Mouse (Mus musculus) limb, embryonic 14.5 days (tissue): ENCODE data around the gene Upb1. TPM values are rescaled to one million over a fixed set of nuclear protein-coding genes. Genes with fewer than 3 reads are reported as not detected.

Experiments used
- ATAC-seq: fragments of 200-750 bp; cut with Nextera tagmentation; 2 replicates; pipeline ENCODE4 v1.8.0; 2017; ENCODE audit warnings: low read depth, moderate number of reproducible peaks, moderate TSS enrichment; ENCODE audit not compliant: low FRiP score
- DNase-seq: peaks from one replicate; pipeline ENCODE4 v3.0.0-alpha.2; 2015; ENCODE audit warnings: low spot score
- H3K27ac ChIP-seq: fragments of 300-500 bp; sonication (generic); replicated peaks from 2 replicates; pipeline ENCODE4 v1.5.1; 2014; ENCODE audit warnings: low read depth, mild to moderate bottlenecking, low read length, moderate library complexity, mixed read lengths
- H3K27me3 ChIP-seq: fragments of 300-500 bp; sonication (generic); 2 replicates; pipeline ENCODE4 v1.6.1; 2014; ENCODE audit warnings: low read length, mixed read lengths; ENCODE audit not compliant: control insufficient read depth, insufficient read depth
- H3K36me3 ChIP-seq: fragments of 300-500 bp; sonication (generic); 2 replicates; pipeline ENCODE4 v1.6.1; 2014; ENCODE audit warnings: mild to moderate bottlenecking, low read length, moderate library complexity, mixed read lengths; ENCODE audit not compliant: control insufficient read depth, insufficient read depth
- H3K4me1 ChIP-seq: fragments of 300-500 bp; sonication (generic); 2 replicates; pipeline ENCODE4 v1.6.1; 2014; ENCODE audit warnings: antibody characterized with exemption, low read length, mixed read lengths; ENCODE audit not compliant: control insufficient read depth, insufficient read depth
- H3K4me2 ChIP-seq: fragments of 300-500 bp; sonication (generic); replicated peaks from 2 replicates; pipeline ENCODE4 v1.6.1; 2014; ENCODE audit warnings: low read depth, mild to moderate bottlenecking, low read length, moderate library complexity; ENCODE audit not compliant: severe bottlenecking
- H3K4me3 ChIP-seq: fragments of 300-500 bp; sonication (generic); replicated peaks from 2 replicates; pipeline ENCODE4 v1.5.1; 2014; ENCODE audit warnings: low read length
- H3K9ac ChIP-seq: fragments of 300-500 bp; sonication (generic); 2 replicates; pipeline ENCODE4 v1.6.1; 2014; ENCODE audit warnings: mild to moderate bottlenecking, low read depth, low read length, moderate library complexity; ENCODE audit not compliant: severe bottlenecking
- H3K9me3 ChIP-seq: fragments of 300-500 bp; sonication (generic); 2 replicates; pipeline ENCODE4 v1.6.1; 2016; ENCODE audit warnings: low read length; ENCODE audit not compliant: control insufficient read depth
- POLR2A ChIP-seq: fragments of 200-500 bp; IDR thresholded peaks from 2 replicates; pipeline ENCODE4 v1.8.0; 2012; ENCODE audit warnings: inconsistent platforms, mild to moderate bottlenecking, moderate library complexity, borderline replicate concordance; ENCODE audit not compliant: insufficient read depth, insufficient read length; ENCODE audit errors: extremely low read depth
- WGBS: fragments of 180-500 bp; shearing (Covaris S2); extraction: QIAGEN DNeasy Blood & Tissue Kit; methylation state at CpG from one replicate; pipeline ENCODE4 v1.1.7; 2014; 5-methylcytosine and 5-hydroxymethylcytosine counted together
- polyA plus RNA-seq, 2 experiments: library from polyadenylated mRNA; depleted of rRNA in 1 of 2; stranded (reverse) in 1 of 2; unstranded in 1 of 2; fragments of >200 nt; fragmentation: Nextera tagmentation in 1 of 2; extraction: Ambion mirVana in 1 of 2; gene quantifications; 2 replicates each; pipeline versions ENCODE4 v1.2.1 to v1.2.3; 2012 to 2014

Upb1 gene
- polyA plus RNA-seq, 2 experiments, result 0.55 to 0.84 TPM

DNA sequence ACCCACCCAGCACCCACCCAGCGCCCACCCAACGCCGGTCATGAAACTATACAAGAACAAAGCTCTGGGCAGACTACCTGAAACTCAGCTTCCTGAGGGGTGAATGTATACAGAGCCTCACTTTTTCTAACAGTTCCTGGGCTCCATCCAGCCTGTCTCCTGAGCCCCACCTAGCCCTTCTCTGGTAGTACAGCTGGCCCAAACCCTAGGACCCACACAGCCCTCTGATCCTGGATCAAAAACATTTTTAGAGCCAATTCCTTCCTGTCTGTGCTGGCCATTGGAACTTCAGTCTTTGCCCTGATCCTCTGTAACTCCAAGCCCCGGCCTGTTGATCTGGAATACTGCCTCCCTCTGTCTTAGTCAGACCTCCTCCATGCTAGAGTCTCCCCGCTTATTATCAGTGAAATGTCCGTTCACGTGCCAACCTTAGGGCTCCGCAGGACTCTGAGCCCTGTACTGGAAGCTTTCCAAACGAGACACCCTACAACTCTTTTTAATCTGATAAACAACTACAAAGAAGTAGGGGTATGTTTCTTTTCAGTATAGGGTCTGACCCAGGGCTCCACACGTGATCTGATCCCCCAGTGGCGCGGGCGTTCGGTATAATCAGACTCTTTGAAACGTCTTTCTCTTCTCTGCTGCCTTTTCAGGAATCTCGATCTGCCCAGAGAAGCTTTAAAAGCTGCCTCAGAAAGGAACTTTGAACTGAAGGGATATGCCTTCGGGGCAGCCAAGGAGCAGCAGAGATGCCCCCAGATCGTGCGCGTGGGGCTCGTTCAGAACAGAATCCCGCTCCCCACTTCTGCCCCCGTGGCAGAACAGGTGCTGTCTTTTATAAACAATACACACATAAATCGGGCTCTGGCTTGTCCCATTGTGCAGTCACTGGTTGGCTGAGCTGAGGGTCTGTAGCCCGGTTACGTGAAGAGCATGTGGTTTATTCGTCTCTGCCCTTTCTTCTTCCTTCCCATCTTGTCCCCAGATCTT, 11.5 kb downstream of the Upb1 start:
- Histone ChIP-seq H3K4me2 (no peak overlapping the region), H3K4me3 (no peak overlapping the region), H3K27me3 (no peaks in the 10 kb centered on the region), H3K4me1 (no peaks in the 10 kb centered on the region), H3K27ac (no peak overlapping the region), H3K9ac (no peak overlapping the region), H3K36me3 (no peaks in the 10 kb centered on the region), H3K9me3 (no peaks in the 10 kb centered on the region)
- DNase-seq, result no peak
- no peak for ATAC-seq
- TF ChIP-seq POLR2A, result no peak
- 77% methylated on average over 27 of the region's 27 CpGs for WGBS

DNA sequence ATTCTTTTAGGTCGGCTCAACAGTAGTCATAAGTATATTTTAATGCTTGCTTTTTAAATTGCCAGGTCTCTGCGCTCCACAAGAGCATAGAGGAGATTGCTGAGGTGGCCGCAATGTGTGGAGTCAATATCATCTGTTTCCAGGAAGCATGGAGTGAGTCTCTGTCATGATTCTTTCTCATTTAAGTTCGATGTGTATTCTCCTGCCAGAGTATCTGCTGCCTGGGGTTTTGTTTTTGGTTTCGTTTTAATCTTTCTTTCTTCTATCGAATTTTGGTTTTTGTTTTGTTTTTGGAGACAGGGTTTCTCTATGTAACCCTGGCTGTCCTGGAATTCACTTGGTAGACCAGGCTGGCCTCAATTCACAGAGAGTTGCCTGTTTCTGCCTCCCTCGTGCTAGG, 14.0 kb downstream of the Upb1 start:
- ATAC-seq, result no peak
- WGBS, result 84% methylated on average over 7 of the region's 7 CpGs

DNA sequence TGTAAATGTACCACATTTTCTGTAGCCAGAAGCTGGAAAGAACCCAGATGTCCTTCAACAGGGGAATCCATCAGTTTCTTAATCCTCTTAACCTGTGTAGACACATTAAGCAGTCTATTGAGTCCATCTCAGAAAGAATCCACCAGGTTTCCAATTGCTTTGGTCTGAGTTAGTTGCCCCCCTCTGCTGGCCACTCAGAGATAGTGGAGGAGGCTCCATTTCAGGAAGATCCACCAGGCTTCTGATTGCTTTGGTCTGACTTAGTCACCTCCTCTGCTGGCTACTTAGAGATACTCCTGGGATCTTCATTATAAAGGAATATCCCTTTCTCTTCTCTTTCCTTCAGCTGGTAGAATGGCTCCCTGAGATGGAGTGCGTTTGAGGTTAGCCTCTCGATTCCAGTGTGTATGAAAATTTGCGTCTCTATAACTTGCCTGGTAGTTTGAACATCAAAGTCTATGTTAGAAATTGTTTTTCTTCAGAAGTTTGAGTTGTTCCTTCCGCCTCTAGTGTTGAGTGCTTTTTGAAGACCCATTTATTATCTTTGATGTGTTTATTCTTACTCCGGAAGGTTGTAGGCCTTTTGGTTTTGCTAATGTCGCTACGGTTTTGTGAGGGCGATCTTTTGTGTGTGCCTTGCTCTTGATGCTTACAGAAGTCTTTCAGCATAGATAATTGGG, 16.6 kb downstream of the Upb1 start:
- TF ChIP-seq POLR2A, result no peak
- H3K9me3 ChIP-seq, result no peaks in the 10 kb centered on the region
- H3K4me2 ChIP-seq, result no peak overlapping the region
- DNase-seq (no peak), ATAC-seq (no peak)
- no peaks in the 10 kb centered on the region for H3K4me1 ChIP-seq
- no peaks in the 10 kb centered on the region for H3K27me3 ChIP-seq
- H3K9ac ChIP-seq, result no peak overlapping the region
- H3K4me3 ChIP-seq, result no peak overlapping the region
- H3K27ac ChIP-seq, result no peak overlapping the region
- H3K36me3 ChIP-seq, result no peaks in the 10 kb centered on the region
- 91% methylated on average over 8 of the region's 8 CpGs for WGBS

More for the DNA sequence above, 14.0 kb downstream of the Upb1 start:
- no peak for DNase-seq
- no peak overlapping the region for H3K4me2 ChIP-seq
- H3K27me3 ChIP-seq, result no peaks in the 10 kb centered on the region
- no peaks in the 10 kb centered on the region for H3K4me1 ChIP-seq
- no peak overlapping the region for H3K4me3 ChIP-seq
- no peak overlapping the region for H3K9ac ChIP-seq
- TF ChIP-seq POLR2A, result no peak
- no peaks in the 10 kb centered on the region for H3K36me3 ChIP-seq
- no peak overlapping the region for H3K27ac ChIP-seq
- H3K9me3 ChIP-seq, result no peaks in the 10 kb centered on the region

DNA sequence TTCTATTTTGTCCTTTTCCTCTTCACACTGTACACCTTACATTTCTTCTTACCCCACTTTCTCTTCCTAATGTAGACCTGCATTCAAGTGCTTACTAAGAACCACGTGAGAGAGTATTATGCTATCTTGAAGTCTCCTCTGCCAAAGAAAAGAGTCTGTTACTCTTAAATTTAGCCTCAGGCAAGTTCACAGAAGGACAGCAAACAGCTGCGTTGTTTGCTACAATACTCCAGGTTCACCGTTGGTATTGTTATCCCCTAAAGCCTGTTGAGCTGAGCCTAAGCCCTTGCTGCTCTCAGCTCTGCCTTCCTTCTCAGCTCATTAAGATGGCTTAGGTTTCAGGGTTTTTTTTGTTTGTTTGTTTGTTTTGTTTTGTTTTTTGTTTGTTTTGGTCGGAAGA, 17.8 kb downstream of the Upb1 start:
- H3K27me3 ChIP-seq, result no peaks in the 10 kb centered on the region
- H3K9ac ChIP-seq, result no peak overlapping the region
- ATAC-seq, result no peak
- no peak overlapping the region for H3K27ac ChIP-seq
- no peaks in the 10 kb centered on the region for H3K9me3 ChIP-seq
- no peak for DNase-seq
- H3K4me1 ChIP-seq, result no peaks in the 10 kb centered on the region
- TF ChIP-seq POLR2A, result no peak
- WGBS, result 66% methylated on average over 4 of the region's 4 CpGs
- H3K4me3 ChIP-seq, result no peak overlapping the region
- H3K36me3 ChIP-seq, result no peaks in the 10 kb centered on the region
- H3K4me2 ChIP-seq, result no peak overlapping the region

DNA sequence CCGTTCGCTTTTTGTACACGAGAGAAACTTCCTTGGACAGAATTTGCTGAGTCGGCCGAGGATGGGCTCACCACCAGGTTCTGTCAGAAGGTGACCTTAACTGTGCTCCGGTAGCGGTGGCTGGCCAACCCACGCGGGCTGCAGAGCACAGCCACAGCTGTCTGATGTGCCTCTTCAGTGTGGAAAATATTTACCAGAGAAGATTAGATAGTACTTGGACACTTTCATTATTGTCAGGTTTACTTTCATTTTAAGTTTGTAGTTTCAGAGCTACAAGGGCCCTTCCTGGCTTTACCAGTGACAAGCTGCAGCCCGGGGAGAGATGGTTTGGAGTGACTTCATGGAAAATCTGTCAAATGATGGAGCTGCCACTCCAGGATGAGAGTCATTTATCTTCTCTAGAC, 23.6 kb downstream of the Upb1 start:
- Histone ChIP-seq H3K4me3 (no peak overlapping the region), H3K27ac (no peak overlapping the region), H3K4me1 (no peaks in the 10 kb centered on the region), H3K4me2 (no peak overlapping the region), H3K9me3 (no peaks in the 10 kb centered on the region), H3K36me3 (no peaks in the 10 kb centered on the region), H3K9ac (no peak overlapping the region), H3K27me3 (no peaks in the 10 kb centered on the region)
- ATAC-seq, result no peak
- WGBS, result 93% methylated on average over 10 of the region's 10 CpGs
- TF ChIP-seq POLR2A, result no peak
- DNase-seq, result no peak
